Mouse (Mus musculus) limb, embryonic 12.5 days (tissue): Measurements from ENCODE around the gene Napb. TPM values are rescaled to one million over a fixed set of nuclear protein-coding genes. Genes with fewer than 3 reads are reported as not detected.
"Not testable (repeated sequence)": the region's sequence is repeated elsewhere in the genome, so short reads cannot be mapped to it uniquely, and the experiment has no call there.

ENCODE experiments used
- ATAC-seq: fragments of 200-750 bp; cut with Nextera tagmentation; 2 replicates; pipeline ENCODE4 v1.8.0; 2017; ENCODE audit warnings: low read depth, moderate TSS enrichment; ENCODE audit not compliant: insufficient number of reproducible peaks, insufficient read depth, low FRiP score, low TSS enrichment
- H3K27ac ChIP-seq: fragments of 300-500 bp; sonication (generic); 2 replicates; pipeline ENCODE4 v1.5.1; 2016; ENCODE audit warnings: mild to moderate bottlenecking, moderate library complexity
- H3K27me3 ChIP-seq: fragments of 300-500 bp; sonication (generic); 2 replicates; pipeline ENCODE4 v1.6.1; 2016; ENCODE audit warnings: mild to moderate bottlenecking, moderate library complexity
- H3K36me3 ChIP-seq: fragments of 300-500 bp; sonication (generic); 2 replicates; pipeline ENCODE4 v1.6.1; 2016; ENCODE audit warnings: mild to moderate bottlenecking, moderate library complexity
- H3K4me1 ChIP-seq: fragments of 300-500 bp; sonication (generic); replicated peaks from 2 replicates; pipeline ENCODE4 v1.6.1; 2016
- H3K4me2 ChIP-seq: fragments of 300-500 bp; sonication (generic); 2 replicates; pipeline ENCODE4 v1.6.1; 2016; ENCODE audit warnings: mild to moderate bottlenecking, moderate library complexity
- H3K4me3 ChIP-seq: fragments of 300-500 bp; sonication (generic); replicated peaks from 2 replicates; pipeline ENCODE4 v1.5.1; 2016; ENCODE audit warnings: mild to moderate bottlenecking
- H3K9ac ChIP-seq: fragments of 300-500 bp; sonication (generic); replicated peaks from 2 replicates; pipeline ENCODE4 v1.6.1; 2016; ENCODE audit warnings: mild to moderate bottlenecking, moderate library complexity
- H3K9me3 ChIP-seq: fragments of 300-500 bp; sonication (generic); 2 replicates; pipeline ENCODE4 v1.6.1; 2016; ENCODE audit warnings: mild to moderate bottlenecking, moderate library complexity
- WGBS: fragments of 180-500 bp; shearing (Covaris S2); methylation state at CpG from one replicate; pipeline ENCODE4 v1.1.7; 2016; 5-methylcytosine and 5-hydroxymethylcytosine counted together
- polyA plus RNA-seq: library from polyadenylated mRNA; unstranded; fragments of >200 nt; fragmentation: Nextera tagmentation; extraction: Ambion mirVana; gene quantifications from 2 replicates; pipeline ENCODE4 v1.2.1, GENCODE M21; 2016

Gene Napb
- 4.7 TPM in 2 replicates for polyA plus RNA-seq

DNA sequence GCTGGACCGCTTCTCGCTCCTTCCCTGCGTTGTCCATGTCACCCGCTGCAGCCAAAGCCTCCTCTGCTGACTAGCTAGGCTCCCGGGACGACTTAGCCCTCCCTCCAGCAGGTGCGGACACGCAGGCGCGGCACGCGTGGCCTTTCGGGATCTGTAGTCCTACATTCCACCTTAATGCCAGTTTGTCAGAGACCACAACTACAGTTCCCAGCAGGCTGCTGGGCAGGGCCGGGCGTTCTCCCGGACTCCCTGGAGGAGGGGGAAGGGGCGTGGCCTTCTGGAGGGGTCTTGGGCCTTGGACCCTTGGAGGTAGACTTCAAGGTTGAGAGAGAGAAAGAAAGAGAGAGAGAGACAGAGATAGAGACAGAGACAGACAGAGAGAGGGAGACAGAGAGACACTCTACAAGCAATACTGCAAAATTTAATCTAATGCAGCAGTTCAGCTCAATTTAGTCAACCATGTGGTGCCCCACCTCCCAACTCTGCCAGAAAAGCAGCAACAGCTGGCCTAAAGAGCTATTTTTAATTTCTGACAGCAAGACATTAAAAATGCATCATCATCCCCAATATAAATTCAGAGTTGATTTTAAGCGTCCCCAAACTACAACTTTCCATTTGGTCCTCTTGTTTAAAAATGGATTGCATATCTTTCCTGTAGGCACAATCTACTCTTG lies at the start of gene Napb:
TSS of gene Napb (minus strand) at position 141 of the 674 bp plus-strand sequence.
- Histone ChIP-seq H3K4me2 (peak within 1 kb of the TSS; percentile 93), H3K4me3 (peak within 1 kb of the TSS; percentile 76), H3K9ac (peak within 1 kb of the TSS; percentile 75), H3K36me3 (no peaks in the 10 kb centered on the region), H3K27me3 (no peaks in the 10 kb centered on the region), H3K27ac (no peak within 1 kb of the TSS), H3K9me3 (peaks cover 12% of the 10 kb centered on the region; the same call in 1 of the 2 replicates), H3K4me1 (peaks cover 6% of the 10 kb centered on the region; the same call in 1 of the 2 replicates)
- ATAC-seq: peak; percentile 100
- WGBS: 5% methylated on average over 18 of the region's 18 CpGs

DNA sequence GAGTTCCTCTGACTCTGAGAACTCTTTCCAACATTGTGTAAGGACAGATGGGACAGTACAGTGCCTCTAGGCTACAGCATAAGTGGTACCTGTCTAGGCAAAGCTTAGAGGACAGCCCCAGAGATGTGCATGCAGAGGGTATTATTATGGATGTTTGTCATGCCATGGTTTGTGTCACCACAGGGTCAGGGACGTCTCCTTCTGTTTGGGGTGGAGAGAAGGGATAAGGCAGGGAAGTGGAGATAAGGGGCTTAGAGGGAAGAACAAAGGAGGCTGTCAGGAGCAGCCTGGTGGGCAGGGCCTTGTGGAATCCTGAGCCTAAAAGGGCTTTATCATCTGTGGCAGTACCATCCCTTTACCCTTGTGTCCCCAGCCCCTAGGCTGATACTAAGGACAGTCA lies 49.4 kb upstream of the Napb start, which contains the start of gene 8030411F24Rik:
TSS of gene 8030411F24Rik (plus strand) at position 301 of the 400 bp plus-strand sequence.
- no peak for ATAC-seq
- no peaks in the 10 kb centered on the region for H3K9me3 ChIP-seq
- H3K4me3 ChIP-seq: no peak within 1 kb of the TSS
- H3K27ac ChIP-seq: no peak within 1 kb of the TSS
- H3K9ac ChIP-seq: no peak within 1 kb of the TSS
- no peak within 1 kb of the TSS for H3K4me2 ChIP-seq
- H3K4me1 ChIP-seq: no peaks in the 10 kb centered on the region
- no peaks in the 10 kb centered on the region for H3K36me3 ChIP-seq
- WGBS: 28% methylated on average over 1 of the region's 1 CpGs
- no peaks in the 10 kb centered on the region for H3K27me3 ChIP-seq

DNA sequence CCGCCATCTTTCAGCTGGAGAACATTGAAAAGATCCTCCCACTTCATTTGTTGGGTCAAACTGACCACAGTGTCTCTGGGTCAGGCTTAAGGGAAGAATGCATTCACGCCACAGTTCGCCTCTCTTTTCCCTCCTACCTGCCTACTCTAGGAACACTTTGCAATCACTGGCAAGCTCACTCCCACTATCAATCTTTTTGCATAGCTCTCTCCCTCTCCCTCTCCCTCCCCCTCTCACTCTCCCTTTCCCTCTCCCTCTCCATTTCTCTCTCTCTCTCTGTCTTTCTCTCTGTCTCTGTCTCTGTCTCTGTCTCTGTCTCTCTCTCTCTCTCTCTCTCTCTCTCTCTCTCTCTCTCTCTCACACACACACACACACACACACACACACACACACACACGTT lies 39.1 kb upstream of the Napb start, which contains the start of gene Cst11:
TSS of gene Cst11 (minus strand) at position 101 of the 400 bp plus-strand sequence.
- not testable (repeated sequence) for H3K9ac ChIP-seq, H3K4me2 ChIP-seq, H3K4me3 ChIP-seq, H3K27ac ChIP-seq, H3K4me1 ChIP-seq, ATAC-seq, H3K27me3 ChIP-seq, H3K36me3 ChIP-seq, H3K9me3 ChIP-seq
- WGBS: 89% methylated on average over 4 of the region's 4 CpGs

DNA sequence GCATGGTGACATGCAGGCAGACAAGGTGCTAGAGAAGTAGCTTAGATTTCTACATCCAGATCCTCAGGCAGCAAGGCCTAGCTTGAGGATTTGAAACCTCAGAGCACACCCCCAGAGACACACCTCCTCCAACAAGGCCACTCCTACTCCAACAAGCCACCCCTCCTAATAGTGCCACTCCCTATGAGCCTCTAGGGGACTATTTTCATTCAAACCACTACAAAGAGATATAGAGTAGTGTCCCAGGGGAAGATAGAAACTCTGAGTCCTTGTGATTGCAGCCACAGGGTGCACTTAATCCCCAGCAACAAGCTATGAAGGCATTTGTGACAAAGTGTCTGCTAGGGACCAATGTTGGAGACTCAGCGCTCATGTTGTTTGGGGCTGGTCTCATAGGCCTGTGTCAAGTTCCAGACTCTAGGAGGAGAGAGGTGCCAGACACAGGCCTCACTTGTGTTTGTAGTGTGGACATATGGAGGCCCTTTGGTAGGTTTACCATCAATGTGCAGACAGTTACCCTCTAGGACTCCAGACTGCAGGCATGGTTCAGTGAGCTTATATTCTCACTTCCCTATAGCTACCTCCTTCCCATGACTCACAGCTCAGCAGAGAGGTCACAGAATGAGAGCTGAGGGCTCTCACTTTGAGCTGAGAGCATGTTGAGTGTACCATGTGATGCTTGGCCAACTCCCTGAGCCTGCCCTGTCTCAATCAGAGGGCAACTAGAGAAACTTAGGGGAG lies 31.6 kb upstream of the Napb start:
- H3K27ac ChIP-seq: no peak overlapping the region
- no peaks in the 10 kb centered on the region for H3K9me3 ChIP-seq
- ATAC-seq: no peak
- no peak overlapping the region for H3K4me2 ChIP-seq
- no peaks in the 10 kb centered on the region for H3K27me3 ChIP-seq
- no peak overlapping the region for H3K4me3 ChIP-seq
- WGBS: 93% methylated on average over 1 of the region's 1 CpGs
- no peaks in the 10 kb centered on the region for H3K36me3 ChIP-seq
- no peak overlapping the region for H3K9ac ChIP-seq
- H3K4me1 ChIP-seq: no peaks in the 10 kb centered on the region

DNA sequence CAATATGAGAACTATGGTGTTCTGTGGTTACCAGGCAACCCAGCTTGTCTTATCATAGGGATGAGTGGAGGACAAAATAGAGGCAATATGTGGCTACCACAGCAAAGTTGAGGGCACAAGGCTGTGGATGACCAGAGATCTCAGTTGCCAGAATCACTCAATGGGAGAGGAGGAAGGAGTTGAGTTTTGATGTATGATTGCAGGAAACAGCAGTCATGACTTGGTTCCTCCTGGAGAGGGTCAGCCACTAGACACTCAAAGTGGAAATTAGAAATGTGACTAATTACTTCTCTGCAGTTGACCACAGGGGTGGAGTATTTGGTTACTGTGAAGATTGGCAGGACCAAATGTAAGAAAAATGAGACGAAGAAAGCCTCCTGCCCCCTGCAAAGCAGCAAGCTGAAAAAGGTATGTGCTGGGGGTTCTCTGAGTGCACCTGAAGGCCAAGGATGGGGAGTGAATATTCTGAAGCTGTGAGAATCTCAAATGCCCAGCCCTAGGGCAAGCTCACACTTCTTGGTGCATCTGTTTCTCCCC lies 22.1 kb upstream of the Napb start:
- no peaks in the 10 kb centered on the region for H3K4me1 ChIP-seq
- H3K4me3 ChIP-seq: no peak overlapping the region
- H3K27me3 ChIP-seq: no peaks in the 10 kb centered on the region
- H3K9ac ChIP-seq: no peak overlapping the region
- ATAC-seq: no peak
- no peaks in the 10 kb centered on the region for H3K36me3 ChIP-seq
- H3K9me3 ChIP-seq: no peaks in the 10 kb centered on the region
- 38% methylated on average over 1 of the region's 1 CpGs for WGBS
- H3K27ac ChIP-seq: no peak overlapping the region
- no peak overlapping the region for H3K4me2 ChIP-seq

DNA sequence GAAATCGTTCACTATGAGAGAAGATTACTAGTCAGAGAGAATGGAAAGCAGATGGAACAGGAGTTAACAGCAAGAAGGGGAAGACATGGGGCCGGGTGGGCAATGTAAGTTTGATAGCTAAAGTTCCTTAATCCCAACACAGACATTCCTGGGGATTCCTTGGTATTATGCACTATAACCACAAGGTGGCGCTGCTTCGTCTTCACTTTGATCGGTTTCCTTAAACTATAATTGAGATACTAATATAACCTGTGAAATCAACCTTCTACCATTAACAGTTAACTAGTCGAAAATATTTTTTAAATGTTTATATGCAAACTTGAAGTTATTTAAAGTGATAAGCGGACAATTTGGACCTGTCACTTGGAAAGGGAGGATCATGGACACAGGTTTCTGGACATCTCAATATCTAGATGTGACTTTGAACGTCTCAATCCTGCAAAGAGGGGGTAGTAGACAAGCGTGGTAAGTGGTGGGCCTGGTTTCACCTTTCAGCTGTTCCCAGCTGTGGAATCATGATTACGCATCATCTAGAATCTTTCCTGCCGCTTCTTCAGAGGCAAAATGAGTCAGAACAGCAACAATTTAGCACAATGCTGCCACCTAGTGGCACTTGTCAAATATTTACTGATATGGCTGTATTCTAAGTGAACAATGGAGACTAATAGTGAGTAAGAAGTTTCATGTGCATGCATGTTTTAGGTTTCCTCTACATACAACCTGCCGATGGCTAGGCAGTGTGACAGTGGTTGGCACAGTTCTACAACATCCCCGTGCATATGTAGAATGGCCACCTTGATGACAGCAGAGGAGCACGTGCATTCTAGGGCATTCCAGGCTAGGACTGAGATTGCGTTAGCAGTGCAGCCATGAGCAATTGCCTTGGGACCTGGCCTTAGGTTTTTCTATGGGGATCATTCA lies 19.9 kb upstream of the Napb start:
- H3K27me3 ChIP-seq: no peaks in the 10 kb centered on the region; the same call in 1 of the 2 replicates
- 19% methylated on average over 15 of the region's 15 CpGs for WGBS
- peak; percentile 75 for ATAC-seq
- no peak overlapping the region for H3K9ac ChIP-seq
- 0 out of 2 replicates have a peak overlapping the region, but pooled peaks have one; percentile 15 for H3K4me3 ChIP-seq
- no peaks in the 10 kb centered on the region for H3K36me3 ChIP-seq
- peak overlapping the region; percentile 51 for H3K4me2 ChIP-seq
- H3K4me1 ChIP-seq: no peaks in the 10 kb centered on the region
- no peak overlapping the region for H3K27ac ChIP-seq
- H3K9me3 ChIP-seq: no peaks in the 10 kb centered on the region

DNA sequence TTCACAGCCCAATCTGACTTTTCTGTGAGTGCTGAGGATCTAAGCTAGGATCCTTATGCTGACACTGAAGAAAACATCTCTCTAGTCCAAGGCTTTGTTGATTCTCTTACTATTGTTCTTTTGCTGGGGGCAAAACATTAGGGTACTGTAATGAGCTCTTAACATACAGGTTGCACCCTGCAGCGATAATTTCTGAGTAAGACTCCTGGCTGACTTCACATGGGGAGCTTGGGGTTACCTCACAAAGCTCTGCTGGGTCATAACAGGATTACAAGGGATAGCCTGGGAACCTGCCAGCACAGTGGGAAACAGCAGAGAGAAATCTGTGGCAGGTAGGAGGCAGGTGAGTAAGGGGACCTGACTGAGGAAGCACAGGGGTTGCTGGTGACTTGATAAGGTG lies 17.8 kb upstream of the Napb start, which contains the start of gene Cstl1:
TSS of gene Cstl1 (plus strand) at position 301 of the 400 bp plus-strand sequence.
- no peaks in the 10 kb centered on the region for H3K4me1 ChIP-seq
- H3K27me3 ChIP-seq: no peaks in the 10 kb centered on the region; the same call in 1 of the 2 replicates
- H3K9ac ChIP-seq: no peak within 1 kb of the TSS
- no peak within 1 kb of the TSS for H3K27ac ChIP-seq
- ATAC-seq: no peak
- H3K4me2 ChIP-seq: no peak within 1 kb of the TSS
- H3K9me3 ChIP-seq: no peaks in the 10 kb centered on the region
- H3K4me3 ChIP-seq: no peak within 1 kb of the TSS
- 70% methylated on average over 1 of the region's 1 CpGs for WGBS
- H3K36me3 ChIP-seq: no peaks in the 10 kb centered on the region

DNA sequence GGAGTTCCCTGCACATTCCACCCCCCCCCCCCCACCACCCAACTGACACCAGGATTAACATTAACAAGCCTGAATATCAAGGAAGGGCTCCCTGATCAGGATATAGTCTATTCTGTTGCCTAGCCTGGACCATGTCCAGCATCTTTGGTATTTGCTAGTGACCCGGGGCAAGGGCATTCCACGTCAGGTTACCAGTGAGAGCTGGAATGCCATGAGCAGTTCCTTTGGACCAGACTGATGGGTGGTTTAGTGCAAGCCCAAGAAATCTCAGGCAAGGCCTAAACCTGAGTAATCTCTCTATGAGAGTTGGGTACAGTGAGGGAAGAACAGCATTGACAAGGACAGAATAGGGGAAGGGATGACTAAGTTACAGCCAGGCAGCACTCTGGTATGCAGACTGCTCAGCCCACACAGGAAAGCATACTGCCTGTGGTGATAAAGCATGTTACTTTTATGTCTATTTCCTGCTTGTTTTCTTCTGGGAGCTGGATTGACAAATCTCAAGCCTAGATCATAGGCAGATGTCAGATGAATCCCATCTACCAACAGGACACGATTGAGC lies 11.7 kb upstream of the Napb start:
- ATAC-seq: no peak
- no peak overlapping the region for H3K4me2 ChIP-seq
- no peaks in the 10 kb centered on the region for H3K4me1 ChIP-seq
- no peaks in the 10 kb centered on the region for H3K36me3 ChIP-seq
- H3K9ac ChIP-seq: no peak overlapping the region
- no peak overlapping the region for H3K4me3 ChIP-seq
- H3K9me3 ChIP-seq: no peaks in the 10 kb centered on the region
- no peaks in the 10 kb centered on the region; the same call in 1 of the 2 replicates for H3K27me3 ChIP-seq
- 77% methylated on average over 3 of the region's 3 CpGs for WGBS
- no peak overlapping the region for H3K27ac ChIP-seq

DNA sequence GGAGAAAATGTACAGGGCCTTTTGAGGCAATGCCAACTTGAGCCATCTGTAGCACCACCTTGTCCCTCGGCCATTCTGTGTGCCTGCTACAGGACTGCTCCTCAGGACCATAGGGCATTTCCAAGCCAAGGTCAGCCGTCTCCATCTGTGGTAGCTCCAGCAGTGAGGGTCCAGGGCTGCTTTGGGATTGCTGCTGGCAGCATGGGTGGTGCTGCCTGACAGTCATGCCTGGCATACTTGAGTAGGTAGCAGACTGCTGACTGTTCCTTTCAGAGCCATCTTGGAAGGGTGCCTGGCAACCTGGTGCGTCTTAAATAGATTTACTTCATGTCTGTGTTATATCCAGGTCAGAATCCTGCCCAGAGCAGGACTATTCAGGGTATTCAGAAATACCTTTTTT lies 10.7 kb upstream of the Napb start:
- no peaks in the 10 kb centered on the region for H3K36me3 ChIP-seq
- H3K27ac ChIP-seq: no peak overlapping the region
- no peaks in the 10 kb centered on the region for H3K4me1 ChIP-seq
- H3K27me3 ChIP-seq: no peaks in the 10 kb centered on the region
- 79% methylated on average over 3 of the region's 3 CpGs for WGBS
- ATAC-seq: no peak
- H3K9ac ChIP-seq: no peak overlapping the region
- no peaks in the 10 kb centered on the region for H3K9me3 ChIP-seq
- no peak overlapping the region for H3K4me3 ChIP-seq
- H3K4me2 ChIP-seq: no peak overlapping the region

DNA sequence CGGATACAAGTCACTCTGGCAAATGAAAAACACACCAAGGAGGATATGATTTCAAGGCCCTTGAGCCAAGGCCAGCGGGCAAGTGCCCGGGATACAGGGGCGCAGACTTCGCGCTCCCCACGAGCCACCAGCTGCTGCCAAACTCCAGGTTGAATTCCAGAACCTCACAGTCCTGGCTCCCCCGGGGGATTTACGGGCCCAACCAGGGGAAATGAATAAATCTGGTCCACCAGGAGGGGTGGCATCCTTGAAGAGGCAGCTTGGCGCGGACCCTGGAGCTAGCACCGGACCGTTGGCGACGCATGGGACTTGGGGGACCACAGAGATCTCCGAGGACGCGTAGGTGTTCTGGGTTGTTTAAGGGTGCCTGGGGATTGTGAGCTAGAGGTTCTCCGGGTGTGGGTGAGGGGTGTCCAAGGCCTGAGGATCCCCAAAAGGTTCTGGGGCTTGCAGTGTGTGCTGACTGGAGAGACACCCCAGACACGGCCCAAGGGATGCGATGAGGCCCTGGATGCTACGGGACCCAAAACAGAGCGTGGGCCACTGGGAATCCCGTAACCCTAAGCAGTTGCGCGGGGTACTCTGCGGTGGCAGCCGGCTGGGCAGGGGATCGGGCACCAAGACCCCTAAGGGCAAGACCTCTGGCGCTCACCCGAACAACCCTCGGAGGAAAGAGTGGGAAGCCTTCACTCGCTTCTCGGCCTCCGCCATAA lies 497 bp downstream of the Napb start:
- WGBS: 2% methylated on average over 35 of the region's 35 CpGs
- Histone ChIP-seq H3K9me3 (peaks cover 12% of the 10 kb centered on the region; the same call in 1 of the 2 replicates), H3K4me2 (peak overlapping the region; percentile 93), H3K9ac (peak overlapping the region; percentile 75), H3K36me3 (no peaks in the 10 kb centered on the region), H3K27ac (no peak overlapping the region), H3K27me3 (no peaks in the 10 kb centered on the region), H3K4me3 (peak overlapping the region; percentile 76), H3K4me1 (peaks cover 6% of the 10 kb centered on the region; the same call in 1 of the 2 replicates)
- peak; percentile 34 for ATAC-seq
